In genomic region chr19:36742331-36742730, GRCm38 (mm10) we compare ENCODE assay signal across 26 mouse cellular contexts. TPM values are rescaled to one million over a fixed set of nuclear protein-coding genes. Genes with fewer than 3 reads are reported as not detected.
A peak's percentile ranks its signal among the peaks of the same experiment; 100 is the strongest.
DNase-seq lines count a peak whose midpoint lies in the region; TF ChIP-seq lines count a peak whose summit lies in the region.
"Had no signal": no experiment of that assay in that cellular context is flagged by ENCODE, and none has a peak within 500 bp of the region (broad histone marks: within the 10 kb centered on the region; RNA-seq: fewer than 3 reads in every experiment).

No protein-coding gene starts in this region.

- no peak overlapping the region for H3K4me3 ChIP-seq in liver, adult 2 months (ENCODE audit: insufficient read depth, low read depth, low read length)
- H3K4me3 ChIP-seq: embryonic facial prominence, embryonic 13.5 days; embryonic facial prominence, embryonic 15.5 days; erythroblast, embryonic 14.5 days; forebrain, embryonic 10.5 days; forebrain, embryonic 12.5 days had no signal

- TF ChIP-seq CTCF in liver, adult 2 months (IDR thresholded peaks at IDR 0.05; ENCODE audit: low read depth, low read length), result no peak

- no peak overlapping the region for H3K9ac ChIP-seq in liver, adult 2 months (ENCODE audit: low read depth, low read length)
- H3K9ac ChIP-seq: embryonic facial prominence, embryonic 13.5 days; embryonic facial prominence, embryonic 15.5 days; forebrain, embryonic 12.5 days had no signal

- H3K79me2 ChIP-seq in liver, adult 2 months (ENCODE audit: control insufficient read depth, insufficient read depth, low read length), result no peaks in the 10 kb centered on the region

- no peaks in the 10 kb centered on the region for H3K4me1 ChIP-seq in liver, adult 2 months (ENCODE audit: control insufficient read depth, insufficient read depth, low read length)
- H3K4me1 ChIP-seq: forebrain, embryonic 12.5 days had no signal

- no peak overlapping the region for H3K27ac ChIP-seq in liver, adult 2 months (replicated peaks; ENCODE audit: insufficient read depth, low read depth, low read length)
- H3K27ac ChIP-seq: embryonic facial prominence, embryonic 13.5 days; embryonic facial prominence, embryonic 15.5 days; forebrain, embryonic 10.5 days; forebrain, embryonic 12.5 days had no signal

- TF ChIP-seq POLR2A in liver, adult 2 months (IDR thresholded peaks at IDR 0.05; ENCODE audit: extremely low read depth, insufficient read depth, low read length), result no peak

- no peaks in the 10 kb centered on the region for H3K27me3 ChIP-seq in liver, adult 2 months (ENCODE audit: control insufficient read depth, insufficient read depth, low read length)
- H3K27me3 ChIP-seq: CH12.LX; embryonic facial prominence, embryonic 13.5 days; embryonic facial prominence, embryonic 15.5 days had no signal

- DNase-seq in liver, adult 2 months (ENCODE audit: extremely low read depth, low read depth, low spot score), result peak; percentile 76
- DNase-seq in liver, result no peak
- peak; percentile 38 for DNase-seq in retina, adult 2 months (ENCODE audit: low read depth, low spot score)
- DNase-seq in retina, postnatal 1 day, result peak; percentile 67
- DNase-seq in urinary bladder, postnatal 36 days (ENCODE audit: low spot score in 2 of 2), result no peak
- DNase-seq in ovary, postnatal 10 days (ENCODE audit: low spot score), result no peak
- DNase-seq in heart, postnatal 4 days, result no peak
- DNase-seq: adrenal gland, adult 8-10 months; adrenal gland, postnatal 14 days; adrenal gland, postnatal 36 days; B cell, adult 2 months; cerebellum, adult 11-12 months; cerebellum, adult 2 months; cerebellum, adult 9-10 months; cerebellum, postnatal 10 days; cerebellum, postnatal 25 days; embryo, embryonic 11 days had no signal

- no peaks in the 10 kb centered on the region for H3K36me3 ChIP-seq in liver, adult 2 months (ENCODE audit: control insufficient read depth, insufficient read depth, low read length)
- H3K36me3 ChIP-seq: embryonic facial prominence, embryonic 13.5 days; embryonic facial prominence, embryonic 15.5 days; forebrain, embryonic 10.5 days; forebrain, embryonic 12.5 days; G1E had no signal

RNA-seq across cellular contexts. Expression of gene Ppp1r3c, which starts 5.9 kb away (rescaled TPM):
- total RNA-seq in liver, adult 2 months (2014; rRNA removed), result 30.1 and 39.9 TPM in 2 replicates
- 23.3 and 40.1 TPM in 2 replicates for polyA plus RNA-seq in liver, adult 2 months (2012; rRNA removed)
- total RNA-seq in heart, postnatal 4 days (2021), result 100 to 1,000 TPM in 1 of 2 experiments, 10 to 100 TPM in 1; 80.2 to 102 TPM
- total RNA-seq: CH12.LX; common myeloid progenitor, adult 5-6 weeks had no signal
- polyA plus RNA-seq: CD4-positive, CD25-positive, alpha-beta regulatory T cell, adult 4 months; erythroblast, embryonic 14.5 days; G1E had no signal

Comparison
In these comparisons a context has a peak if more than half of its experiments do, and no peak if none do; other contexts are left out.
1. DNase-seq: peak in liver, adult 2 months (single experiment), retina, adult 2 months (single experiment) and retina, postnatal 1 day (single experiment); none in liver (single experiment), urinary bladder, postnatal 36 days (0 of 2), ovary, postnatal 10 days (single experiment) and heart, postnatal 4 days (single experiment).